22 mouse cellular contexts compared by ENCODE assay signal in the genomic region with DNA sequence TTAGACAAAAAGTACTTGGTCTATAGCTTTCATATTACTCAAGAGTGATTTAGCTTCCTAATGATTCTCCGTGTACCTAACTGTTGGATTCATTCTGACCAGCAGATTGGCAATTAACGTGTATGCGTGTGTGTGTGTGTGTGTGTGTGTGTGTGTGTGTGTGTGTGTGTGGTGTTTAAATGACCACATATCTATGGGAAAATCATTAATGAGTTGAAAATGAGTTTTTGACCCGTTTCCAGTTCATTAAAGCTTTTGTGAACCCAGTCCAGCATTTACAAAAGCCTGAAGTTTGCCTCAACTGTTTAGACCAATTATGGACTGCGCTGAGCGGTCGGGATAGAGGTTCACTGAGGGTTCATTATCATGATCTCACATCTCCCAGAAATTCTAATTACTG.
A peak's percentile ranks its signal among the peaks of the same experiment; 100 is the strongest.
DNase-seq lines count a peak whose midpoint lies in the region; ATAC-seq and TF ChIP-seq lines count a peak whose summit lies in the region.
"Had no signal": no experiment of that assay in that cellular context is flagged by ENCODE, and none has a peak within 500 bp of the region (broad histone marks: within the 10 kb centered on the region; RNA-seq: fewer than 3 reads in every experiment).

No protein-coding gene starts in this region.

- H3K4me2 ChIP-seq in forebrain, embryonic 11.5 days (ENCODE audit: low read depth, low read length, severe bottlenecking), result no peak overlapping the region; the same call in 1 of the 2 replicates
- H3K4me2 ChIP-seq in forebrain, embryonic 15.5 days (replicated peaks), result no peak overlapping the region
- H3K4me2 ChIP-seq: heart, embryonic 11.5 days; heart, embryonic 15.5 days; hindbrain, embryonic 13.5 days had no signal

- peaks cover 13% of the 10 kb centered on the region for H3K4me1 ChIP-seq in forebrain, embryonic 11.5 days (replicated peaks; ENCODE audit: control insufficient read depth, insufficient read depth, low read length)
- peaks cover 29% of the 10 kb centered on the region for H3K4me1 ChIP-seq in forebrain, embryonic 15.5 days
- H3K4me1 ChIP-seq in heart, adult 2 months (ENCODE audit: control insufficient read depth, insufficient read depth, low read length), result no peaks in the 10 kb centered on the region

- no peak for TF ChIP-seq POLR2A in heart, adult 2 months (IDR thresholded peaks at IDR 0.05; ENCODE audit: insufficient read depth, low read depth, low read length)

- no peaks in the 10 kb centered on the region for H3K9me3 ChIP-seq in forebrain, embryonic 11.5 days (ENCODE audit: control insufficient read depth, low read length)
- H3K9me3 ChIP-seq in forebrain, embryonic 15.5 days, result no peaks in the 10 kb centered on the region
- H3K9me3 ChIP-seq: heart, embryonic 15.5 days; hindbrain, embryonic 13.5 days had no signal

- intact Hi-C loops in heart, adult 2 months (cut with DNase I), result no loop called here

- H3K27ac ChIP-seq in forebrain, embryonic 11.5 days (ENCODE audit: low read depth, low read length), result no peak overlapping the region
- H3K27ac ChIP-seq in forebrain, embryonic 15.5 days (replicated peaks), result peak overlapping the region; percentile 68
- H3K27ac ChIP-seq in heart, adult 2 months, result no peak overlapping the region
- H3K27ac ChIP-seq: heart, embryonic 15.5 days; hindbrain, embryonic 13.5 days; hindbrain, postnatal 0 days had no signal

- H3K79me2 ChIP-seq in heart, adult 2 months (replicated peaks; ENCODE audit: control insufficient read depth, insufficient read depth, low read length), result no peaks in the 10 kb centered on the region

- peak; percentile 31 for DNase-seq in embryo, embryonic 10.5 days (ENCODE audit: low spot score)
- no peak for DNase-seq in embryo, embryonic 10 days (ENCODE audit: low spot score)
- peak; percentile 83 for DNase-seq in forebrain, embryonic 11.5 days (ENCODE audit: low spot score)
- DNase-seq in layer of hippocampus, adult 9-10 months (ENCODE audit: low spot score), result no peak
- DNase-seq in right cerebral cortex, adult 2 months (ENCODE audit: low spot score in 2 of 2), result no peak
- DNase-seq in heart, adult 2 months, result no peak
- DNase-seq: adrenal gland, postnatal 10 days; B cell, adult 2 months; cerebellum, adult 11-12 months; cerebellum, adult 9-10 months; cerebellum, postnatal 25 days; gastrocnemius, postnatal 10 days; heart, adult 18-20 months; heart, postnatal 14 days; kidney, adult 11 months had no signal

- peaks cover 7% of the 10 kb centered on the region; the same call in 1 of the 2 replicates for H3K27me3 ChIP-seq in forebrain, embryonic 11.5 days (ENCODE audit: control insufficient read depth, insufficient read depth, low read length)
- no peaks in the 10 kb centered on the region; the same call in 1 of the 2 replicates for H3K27me3 ChIP-seq in forebrain, embryonic 15.5 days
- H3K27me3 ChIP-seq in heart, adult 2 months (ENCODE audit: control insufficient read depth, insufficient read depth, low read length), result no peaks in the 10 kb centered on the region; the same call in 1 of the 2 replicates
- H3K27me3 ChIP-seq: hindbrain, embryonic 13.5 days had no signal

- WGBS in forebrain, embryonic 11.5 days, result 19% methylated on average over 7 of the region's 7 CpGs
- 11% methylated on average over 7 of the region's 7 CpGs for WGBS in forebrain, embryonic 15.5 days
- WGBS in heart, adult 2 months, result 86% methylated on average over 7 of the region's 7 CpGs

- no peak overlapping the region for H3K4me3 ChIP-seq in forebrain, embryonic 11.5 days (ENCODE audit: low read depth, low read length)
- H3K4me3 ChIP-seq in forebrain, embryonic 15.5 days, result no peak overlapping the region
- H3K4me3 ChIP-seq in heart, adult 2 months, result no peak overlapping the region
- H3K4me3 ChIP-seq: heart, embryonic 15.5 days; hindbrain, embryonic 13.5 days had no signal

- peak; percentile 86 for ATAC-seq in forebrain, embryonic 11.5 days (replicated peaks; ENCODE audit: low FRiP score)
- peak; percentile 67 for ATAC-seq in forebrain, embryonic 15.5 days (replicated peaks)
- ATAC-seq: CD4-positive, CD25-positive, alpha-beta regulatory T cell, adult 4 months; hindbrain, postnatal 0 days had no signal

- no peak for TF ChIP-seq CTCF in heart, adult 2 months (IDR thresholded peaks at IDR 0.05)

- no peak overlapping the region for H3K9ac ChIP-seq in forebrain, embryonic 11.5 days (ENCODE audit: low read length)
- no peak overlapping the region for H3K9ac ChIP-seq in forebrain, embryonic 15.5 days (replicated peaks)
- no peak overlapping the region for H3K9ac ChIP-seq in heart, adult 2 months (ENCODE audit: low read depth, low read length)
- H3K9ac ChIP-seq: heart, embryonic 15.5 days; hindbrain, embryonic 13.5 days had no signal

- TF ChIP-seq EP300 in heart, adult 2 months (IDR thresholded peaks at IDR 0.05; ENCODE audit: insufficient read depth, low read depth, low read length), result no peak

- no peaks in the 10 kb centered on the region for H3K36me3 ChIP-seq in forebrain, embryonic 11.5 days (ENCODE audit: control insufficient read depth, insufficient read depth, low read length)
- no peaks in the 10 kb centered on the region for H3K36me3 ChIP-seq in forebrain, embryonic 15.5 days
- no peaks in the 10 kb centered on the region for H3K36me3 ChIP-seq in heart, adult 2 months (ENCODE audit: control insufficient read depth, insufficient read depth, low read length)
- H3K36me3 ChIP-seq: G1E; heart, embryonic 15.5 days; hindbrain, embryonic 13.5 days had no signal

Comparison
In these comparisons a context has a peak if more than half of its experiments do, and no peak if none do; other contexts are left out.
1. DNase-seq: peak in embryo, embryonic 10.5 days (single experiment) and forebrain, embryonic 11.5 days (single experiment); none in embryo, embryonic 10 days (single experiment), layer of hippocampus, adult 9-10 months (single experiment), right cerebral cortex, adult 2 months (0 of 2) and heart, adult 2 months (0 of 2).